In the genomic region with DNA sequence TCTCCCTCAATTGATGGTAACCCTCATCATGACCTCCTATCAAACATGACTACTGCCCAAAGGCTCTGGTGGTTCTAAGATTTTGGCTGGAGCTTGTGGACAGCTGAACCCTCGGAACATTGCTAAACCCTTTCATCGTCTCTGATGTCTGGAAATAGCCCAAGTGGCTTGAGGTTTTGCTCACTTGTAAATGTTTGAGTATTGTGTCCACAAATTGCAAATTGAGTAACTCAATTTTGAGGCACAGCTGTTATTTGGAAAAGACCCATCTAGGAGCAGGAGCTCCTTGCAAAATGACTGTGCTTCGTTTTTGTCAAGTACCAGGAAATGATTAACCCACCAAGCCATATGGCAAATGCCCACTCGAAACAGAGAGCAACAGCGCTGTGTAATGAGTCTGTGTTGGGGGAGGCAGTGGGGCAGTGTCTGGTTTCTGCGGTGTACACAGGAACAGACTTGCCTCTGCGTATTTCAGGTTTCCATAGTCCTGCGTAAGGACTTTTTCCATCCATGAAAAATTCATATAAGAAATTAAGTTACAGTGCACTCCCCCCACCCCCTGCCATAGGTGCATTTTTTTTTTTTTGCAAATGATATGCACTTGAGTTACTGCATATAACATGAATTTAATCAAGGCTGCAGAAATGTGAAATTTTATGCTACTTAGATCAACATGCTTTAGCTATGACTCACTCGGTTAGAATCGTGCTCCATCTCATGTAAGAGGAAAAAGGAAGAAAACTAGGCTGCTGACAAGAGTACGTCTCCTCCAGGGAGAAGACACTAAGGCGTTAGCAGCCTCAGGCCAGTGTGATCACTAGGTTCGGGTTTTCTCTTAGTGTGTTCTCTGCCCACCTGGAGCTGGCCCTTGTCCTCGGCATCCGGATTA, we compare ENCODE assay signal across 17 mouse cellular contexts. TPM values are rescaled to one million over a fixed set of nuclear protein-coding genes. Genes with fewer than 3 reads are reported as not detected.
DNase-seq lines count a peak whose midpoint lies in the region; ATAC-seq and TF ChIP-seq lines count a peak whose summit lies in the region.
"Had no signal": no experiment of that assay in that cellular context is flagged by ENCODE, and none has a peak within 500 bp of the region (broad histone marks: within the 10 kb centered on the region; RNA-seq: fewer than 3 reads in every experiment).

No protein-coding gene starts in this region.

- intact Hi-C loops in left cerebral cortex, postnatal 25 days (cut with DNase I) = loop anchor here (1.0 kb wide), 1 partner anchor 50 kb away; no protein-coding TSS in a partner anchor
- intact Hi-C loops in left cerebral cortex, postnatal 4 days (cut with DNase I) = no loop called here

- peak; percentile 96 for ATAC-seq in frontal cortex, adult (ENCODE audit: low TSS enrichment)
- no peak for ATAC-seq in hindbrain, embryonic 12.5 days (ENCODE audit: low FRiP score)
- ATAC-seq: intestine, embryonic 16.5 days had no signal

- no peaks in the 10 kb centered on the region for H3K9me3 ChIP-seq in hindbrain, embryonic 12.5 days (replicated peaks)
- H3K9me3 ChIP-seq: midbrain, embryonic 12.5 days; neural tube, embryonic 12.5 days had no signal

- H3K27me3 ChIP-seq in hindbrain, embryonic 12.5 days = no peaks in the 10 kb centered on the region
- H3K27me3 ChIP-seq: midbrain, embryonic 12.5 days; neural tube, embryonic 12.5 days had no signal

- no peak for DNase-seq in frontal cortex, postnatal 14 days (ENCODE audit: low spot score in 2 of 2)
- DNase-seq in left cerebral cortex, postnatal 25 days (ENCODE audit: low spot score in 2 of 2) = peak; percentile 29 to 83
- no peak for DNase-seq in left cerebral cortex, postnatal 4 days
- DNase-seq in brain, embryonic 14.5 days (ENCODE audit: low read depth) = peak; percentile 18
- DNase-seq in lung, postnatal 25 days (ENCODE audit: low spot score) = peak; percentile 46
- no peak for DNase-seq in cerebellum, adult 9-10 months
- DNase-seq: adrenal gland, postnatal 14 days; B cell, adult 2 months; cerebellum, adult 2 months; gastrocnemius, postnatal 10 days; thymus, adult 2 months had no signal

- WGBS in hindbrain, embryonic 12.5 days = 80% methylated on average over 15 of the region's 15 CpGs

- H3K4me3 ChIP-seq in hindbrain, embryonic 12.5 days = no peak overlapping the region
- H3K4me3 ChIP-seq: midbrain, embryonic 12.5 days; neural tube, embryonic 12.5 days had no signal

- H3K27ac ChIP-seq in hindbrain, embryonic 12.5 days = no peak overlapping the region
- H3K27ac ChIP-seq: liver, embryonic 14.5 days; midbrain, embryonic 12.5 days; neural tube, embryonic 12.5 days had no signal

- H3K4me2 ChIP-seq in hindbrain, embryonic 12.5 days (replicated peaks) = no peak overlapping the region
- H3K4me2 ChIP-seq: midbrain, embryonic 12.5 days; neural tube, embryonic 12.5 days had no signal

- no peaks in the 10 kb centered on the region for H3K4me1 ChIP-seq in hindbrain, embryonic 12.5 days
- H3K4me1 ChIP-seq: neural tube, embryonic 12.5 days had no signal

- no peak for TF ChIP-seq CTCF in brain, embryonic 14.5 days (IDR thresholded peaks at IDR 0.05; ENCODE audit: borderline replicate concordance, extremely low read depth, insufficient read depth, insufficient read length)

- no peak overlapping the region for H3K9ac ChIP-seq in hindbrain, embryonic 12.5 days
- H3K9ac ChIP-seq: liver, embryonic 14.5 days; midbrain, embryonic 12.5 days; neural tube, embryonic 12.5 days had no signal

- no peaks in the 10 kb centered on the region for H3K36me3 ChIP-seq in hindbrain, embryonic 12.5 days
- H3K36me3 ChIP-seq: midbrain, embryonic 12.5 days; neural tube, embryonic 12.5 days had no signal

- no peak for TF ChIP-seq POLR2A in brain, embryonic 14.5 days (IDR thresholded peaks at IDR 0.05; ENCODE audit: borderline replicate concordance, extremely low read depth, insufficient read depth, insufficient read length, poor library complexity, severe bottlenecking)

RNA-seq across cellular contexts. Expression of gene Nmnat3, which starts 50.9 kb away (rescaled TPM):
- 1 to 10 TPM; 1.4 to 2.8 TPM for total RNA-seq in left cerebral cortex, postnatal 25 days (2021)
- total RNA-seq in left cerebral cortex, postnatal 4 days (2021) = 1 to 10 TPM in 1 of 2 experiments, under 1 TPM in 1; 0.52 to 1.0 TPM
- 1.1 and 1.7 TPM in 2 replicates for polyA plus RNA-seq in brain, embryonic 14.5 days (2012; rRNA removed)
- polyA plus RNA-seq in hindbrain, embryonic 12.5 days (2016; fragmentation: Nextera tagmentation; extraction: Ambion mirVana) = 2.3 and 2.7 TPM in 2 replicates

Comparison
In these comparisons a context has a peak if more than half of its experiments do, and no peak if none do; other contexts are left out.
1. DNase-seq: peak in left cerebral cortex, postnatal 25 days (2 of 2), brain, embryonic 14.5 days (single experiment) and lung, postnatal 25 days (single experiment); none in frontal cortex, postnatal 14 days (0 of 2), left cerebral cortex, postnatal 4 days (single experiment) and cerebellum, adult 9-10 months (single experiment).